Mouse (Mus musculus): ENCODE measurements around the gene Sema6d.

Gene Sema6d

GRCm38 (mm10) chr2:124573734-124574133 is 484.0 kb downstream of the Sema6d start:
- DNase-seq = no peak

- DNase-seq = no peak
Measured at GRCm38 (mm10) chr2:124576053-124576452, 486.3 kb downstream of the Sema6d start.

- no peak for DNase-seq
Measured at GRCm38 (mm10) chr2:124583561-124583960, 493.8 kb downstream of the Sema6d start.

- DNase-seq = no peak
Measured at GRCm38 (mm10) chr2:124592750-124593149, 503.0 kb downstream of the Sema6d start.

- no peak for DNase-seq
Measured at GRCm38 (mm10) chr2:124599014-124599413, 509.2 kb downstream of the Sema6d start.

- DNase-seq = no peak
Measured at GRCm38 (mm10) chr2:124601702-124602378, 512.1 kb downstream of the Sema6d start.

GRCm38 (mm10) chr2:124602379-124602913 is 512.7 kb downstream of the Sema6d start:
- DNase-seq = no peak

- DNase-seq = no peak
Measured at GRCm38 (mm10) chr2:124605341-124605740, 515.6 kb downstream of the Sema6d start.

GRCm38 (mm10) chr2:124607986-124608385 is 518.2 kb downstream of the Sema6d start:
- no peak for DNase-seq

GRCm38 (mm10) chr2:124608546-124608945 is 518.8 kb downstream of the Sema6d start:
- no peak for DNase-seq

GRCm38 (mm10) chr2:124609014-124609413 is 519.2 kb downstream of the Sema6d start:
- DNase-seq = no peak

- peak; percentile 71 for DNase-seq
Measured at GRCm38 (mm10) chr2:124609711-124610585, 520.2 kb downstream of the Sema6d start.

GRCm38 (mm10) chr2:124610586-124611105 is 520.9 kb downstream of the Sema6d start:
- DNase-seq = no peak

- DNase-seq = no peak
Measured at GRCm38 (mm10) chr2:124611226-124611625, 521.5 kb downstream of the Sema6d start.

GRCm38 (mm10) chr2:124612276-124612675 is 522.5 kb downstream of the Sema6d start:
- DNase-seq = peak; percentile 56

GRCm38 (mm10) chr2:124612727-124613510 is 523.1 kb downstream of the Sema6d start:
- DNase-seq = no peak

- DNase-seq = no peak
Measured at GRCm38 (mm10) chr2:124613671-124614210, 524.0 kb downstream of the Sema6d start.

- no peak for DNase-seq
Measured at GRCm38 (mm10) chr2:124616746-124617145, 527.0 kb downstream of the Sema6d start.

- no peak for DNase-seq
Measured at GRCm38 (mm10) chr2:124617440-124617839, 527.7 kb downstream of the Sema6d start.

- DNase-seq = no peak
Measured at GRCm38 (mm10) chr2:124618091-124618490, 528.3 kb downstream of the Sema6d start.

GRCm38 (mm10) chr2:124618526-124619219 is 528.9 kb downstream of the Sema6d start:
- DNase-seq = no peak

GRCm38 (mm10) chr2:124620470-124620869 is 530.7 kb downstream of the Sema6d start:
- no peak for DNase-seq

All from cerebellum, adult 8-10 months (tissue).